Mouse (Mus musculus): ENCODE data around the gene Aen. TPM values are rescaled to one million over a fixed set of nuclear protein-coding genes. Genes with fewer than 3 reads are reported as not detected.

Aen gene
- polyA plus RNA-seq, 1 experiment = 41.8 TPM

DNA sequence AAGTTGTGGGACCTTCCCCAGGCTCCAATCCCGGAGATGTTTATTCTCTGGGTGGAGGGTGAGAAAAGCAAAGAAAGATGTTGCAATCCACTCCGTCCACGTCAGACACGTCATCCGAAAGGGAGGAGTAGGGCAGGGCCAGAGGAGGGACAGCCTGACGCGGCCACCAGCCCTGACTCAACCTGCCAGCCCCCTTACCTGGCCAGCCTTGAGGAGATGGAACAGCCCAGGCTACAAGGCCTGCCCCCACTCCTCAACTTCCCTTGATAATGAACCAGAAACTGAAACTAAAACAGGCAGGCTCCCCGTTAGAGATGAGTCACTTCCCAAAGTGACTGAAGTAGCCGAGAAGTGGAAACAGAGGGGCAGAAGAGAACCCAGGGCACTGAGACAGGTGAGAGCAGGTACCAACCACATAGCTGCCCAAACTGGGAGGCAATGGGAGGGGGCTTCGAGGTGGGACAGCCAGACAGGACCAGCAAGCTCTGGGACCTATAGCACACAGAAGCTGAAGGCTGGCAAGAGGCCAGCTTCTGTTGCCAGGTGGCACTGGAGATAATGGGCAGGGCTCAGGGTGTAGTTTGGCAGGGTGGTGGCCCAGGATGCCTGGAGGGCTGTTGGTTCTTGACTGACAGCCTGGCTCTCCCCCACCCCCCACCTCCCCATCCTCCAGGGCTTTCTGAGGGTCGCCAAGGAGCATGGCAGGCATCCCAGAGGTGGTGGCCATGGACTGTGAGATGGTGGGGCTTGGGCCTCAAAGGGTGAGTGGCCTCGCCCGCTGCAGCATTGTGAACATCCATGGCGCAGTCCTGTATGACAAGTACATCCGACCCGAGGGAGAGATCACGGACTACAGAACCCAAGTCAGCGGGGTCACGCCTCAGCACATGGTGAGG is 18.2 kb downstream of the Aen start:
- 22% methylated on average over 19 of the region's 19 CpGs for WGBS
- TF ChIP-seq CTCF (IDR thresholded peaks at IDR 0.05; ENCODE audit: control insufficient read depth, insufficient read depth, low read length) = peak; percentile 13; the same call in 1 of the 2 replicates
- peak; percentile 83 for TF ChIP-seq POLR2A (IDR thresholded peaks at IDR 0.05; ENCODE audit: borderline replicate concordance, control insufficient read depth, low read depth, low read length)
- Histone ChIP-seq H3K4me1 (ENCODE audit: control insufficient read depth, insufficient read depth, low read length) (peaks cover 1% of the 10 kb centered on the region; the same call in 1 of the 2 replicates), H3K27ac (ENCODE audit: control insufficient read depth, insufficient read depth, low read depth, low read length, poor library complexity) (peak overlapping the region; percentile 88), H3K4me3 (replicated peaks; ENCODE audit: control insufficient read depth, low read depth, low read length) (peak overlapping the region; percentile 74)

DNA sequence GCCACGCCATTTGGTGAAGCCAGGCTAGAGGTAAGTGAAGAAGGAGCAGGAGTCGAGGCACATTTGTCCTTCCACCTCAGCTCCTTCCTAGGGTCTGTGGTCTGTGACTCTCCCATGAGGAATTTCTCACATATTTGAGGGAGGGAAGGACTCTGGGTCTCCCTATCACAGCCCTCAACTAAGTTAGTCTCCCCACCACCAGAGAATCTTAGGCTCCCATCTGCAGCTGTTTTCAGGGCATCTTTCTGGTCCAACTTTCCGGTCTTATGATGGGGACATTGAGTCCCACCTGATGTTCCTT is 18.8 kb downstream of the Aen start:
- H3K4me1 ChIP-seq (ENCODE audit: control insufficient read depth, insufficient read depth, low read length) = peaks cover 1% of the 10 kb centered on the region; the same call in 1 of the 2 replicates
- peak overlapping the region; percentile 74 for H3K4me3 ChIP-seq (replicated peaks; ENCODE audit: control insufficient read depth, low read depth, low read length)
- WGBS = 60% methylated on average over 3 of the region's 3 CpGs
- TF ChIP-seq CTCF (IDR thresholded peaks at IDR 0.05; ENCODE audit: control insufficient read depth, insufficient read depth, low read length) = no peak
- no peak for TF ChIP-seq POLR2A (IDR thresholded peaks at IDR 0.05; ENCODE audit: borderline replicate concordance, control insufficient read depth, low read depth, low read length)
- H3K27ac ChIP-seq (ENCODE audit: control insufficient read depth, insufficient read depth, low read depth, low read length, poor library complexity) = peak overlapping the region; percentile 88

DNA sequence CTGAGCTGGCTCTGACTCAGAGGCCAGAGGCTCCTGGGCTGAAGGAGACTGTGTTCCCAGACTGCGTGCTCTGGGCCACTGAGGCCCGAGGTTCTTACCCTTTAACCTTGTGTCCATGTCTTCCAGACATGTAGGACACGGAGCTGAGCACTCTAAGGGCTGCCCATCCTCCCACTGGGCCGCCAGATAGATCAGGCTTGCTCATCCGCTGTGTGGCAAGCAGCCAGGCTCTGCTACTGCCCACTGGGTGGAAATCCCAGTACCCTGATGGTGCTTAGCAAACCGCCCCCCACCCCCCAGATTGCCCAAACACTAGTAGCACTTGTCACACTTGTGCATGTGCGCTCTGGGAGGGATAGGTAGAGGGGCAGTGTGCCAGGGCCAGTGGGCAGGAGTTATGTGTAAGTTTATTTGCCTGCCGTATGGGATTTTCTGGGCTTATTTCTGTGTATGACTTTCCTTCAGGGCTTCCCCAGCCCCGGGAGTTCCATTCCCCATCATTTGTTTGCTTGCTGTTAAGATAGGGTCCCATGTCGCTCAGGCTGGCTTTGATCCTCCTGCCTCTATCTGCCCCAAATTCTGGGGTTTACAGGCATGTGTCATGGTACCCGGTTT is 19.3 kb downstream of the Aen start:
- 68% methylated on average over 11 of the region's 11 CpGs for WGBS
- Histone ChIP-seq H3K27ac (ENCODE audit: control insufficient read depth, insufficient read depth, low read depth, low read length, poor library complexity) (peak overlapping the region; percentile 88), H3K4me1 (ENCODE audit: control insufficient read depth, insufficient read depth, low read length) (peaks cover 1% of the 10 kb centered on the region; the same call in 1 of the 2 replicates), H3K4me3 (replicated peaks; ENCODE audit: control insufficient read depth, low read depth, low read length) (peak overlapping the region; percentile 74)
- TF ChIP-seq POLR2A (IDR thresholded peaks at IDR 0.05; ENCODE audit: borderline replicate concordance, control insufficient read depth, low read depth, low read length) (peak; percentile 66; the same call in 1 of the 2 replicates), CTCF (IDR thresholded peaks at IDR 0.05; ENCODE audit: control insufficient read depth, insufficient read depth, low read length) (no peak)

DNA sequence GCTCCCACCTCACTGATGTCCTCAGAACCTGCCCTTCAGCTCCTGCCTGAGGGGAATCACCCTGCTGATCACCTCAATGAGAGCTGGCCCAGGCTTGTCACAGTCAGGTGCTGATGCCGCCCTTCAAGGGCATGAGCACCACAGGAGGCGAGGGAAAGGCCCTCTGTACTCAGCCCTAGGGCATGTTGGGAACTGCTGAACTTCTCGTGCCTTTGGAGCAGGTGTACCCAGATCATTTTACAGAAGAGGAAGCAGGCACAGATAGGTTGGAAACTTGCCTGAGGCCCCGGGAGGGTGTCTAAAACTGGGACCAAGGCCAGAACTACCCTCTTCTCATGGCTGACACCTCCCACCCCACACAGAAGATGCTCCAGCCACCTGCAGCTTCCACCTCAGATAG is 23.0 kb downstream of the Aen start:
- TF ChIP-seq CTCF (IDR thresholded peaks at IDR 0.05; ENCODE audit: control insufficient read depth, insufficient read depth, low read length) = no peak
- TF ChIP-seq POLR2A (IDR thresholded peaks at IDR 0.05; ENCODE audit: borderline replicate concordance, control insufficient read depth, low read depth, low read length) = no peak
- 19% methylated on average over 4 of the region's 4 CpGs for WGBS

DNA sequence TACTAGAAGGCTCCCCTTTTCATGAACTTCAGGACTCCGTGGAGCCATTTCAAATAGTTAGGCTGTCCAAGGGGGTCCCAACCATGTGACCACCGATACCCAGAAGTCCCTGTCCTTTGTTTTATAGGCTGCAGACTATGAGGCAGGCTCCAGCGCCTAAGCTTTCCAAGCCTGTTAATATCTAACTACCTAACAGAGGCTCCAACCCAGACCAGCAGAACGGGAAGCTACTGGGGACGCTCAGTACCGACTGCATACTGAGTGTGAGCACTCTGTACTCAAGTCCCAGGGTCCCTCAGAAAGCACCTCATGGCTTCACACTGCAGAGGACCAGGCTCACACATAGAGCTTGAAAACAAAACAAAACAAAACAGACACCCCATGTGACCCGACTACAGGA is 26.9 kb downstream of the Aen start:
- 89% methylated on average over 7 of the region's 7 CpGs for WGBS
- Histone ChIP-seq H3K4me1 (ENCODE audit: control insufficient read depth, insufficient read depth, low read length) (no peaks in the 10 kb centered on the region), H3K4me3 (replicated peaks; ENCODE audit: control insufficient read depth, low read depth, low read length) (no peak overlapping the region), H3K27ac (ENCODE audit: control insufficient read depth, insufficient read depth, low read depth, low read length, poor library complexity) (no peak overlapping the region)
- TF ChIP-seq CTCF (IDR thresholded peaks at IDR 0.05; ENCODE audit: control insufficient read depth, insufficient read depth, low read length) (no peak), POLR2A (IDR thresholded peaks at IDR 0.05; ENCODE audit: borderline replicate concordance, control insufficient read depth, low read depth, low read length) (no peak)

More for the DNA sequence above, 23.0 kb downstream of the Aen start:
- H3K4me3 ChIP-seq (replicated peaks; ENCODE audit: control insufficient read depth, low read depth, low read length) = no peak overlapping the region
- no peaks in the 10 kb centered on the region for H3K4me1 ChIP-seq (ENCODE audit: control insufficient read depth, insufficient read depth, low read length)
- H3K27ac ChIP-seq (ENCODE audit: control insufficient read depth, insufficient read depth, low read depth, low read length, poor library complexity) = no peak overlapping the region

DNA sequence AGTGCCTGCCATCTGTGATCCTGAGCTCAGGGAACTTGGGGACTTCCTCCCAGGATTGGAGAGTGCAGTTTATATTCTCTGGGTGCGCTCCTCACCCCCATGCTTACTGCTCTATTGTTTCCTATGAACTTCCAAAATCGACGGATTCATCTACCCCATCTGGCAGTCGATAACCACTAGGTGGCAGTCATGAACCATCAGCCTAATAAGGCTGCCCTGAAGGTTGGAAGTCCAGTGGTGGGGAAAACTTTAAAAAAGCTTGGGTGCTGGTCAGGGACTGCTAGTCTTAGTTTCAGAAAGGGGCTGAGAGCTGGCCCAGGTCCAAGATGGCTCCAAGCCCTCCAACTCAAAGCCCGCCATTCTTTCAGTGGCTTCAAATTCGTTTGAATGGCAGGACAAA is 28.6 kb downstream of the Aen start:
- Histone ChIP-seq H3K27ac (ENCODE audit: control insufficient read depth, insufficient read depth, low read depth, low read length, poor library complexity) (no peak overlapping the region), H3K4me1 (ENCODE audit: control insufficient read depth, insufficient read depth, low read length) (no peaks in the 10 kb centered on the region), H3K4me3 (replicated peaks; ENCODE audit: control insufficient read depth, low read depth, low read length) (no peak overlapping the region)
- TF ChIP-seq POLR2A (IDR thresholded peaks at IDR 0.05; ENCODE audit: borderline replicate concordance, control insufficient read depth, low read depth, low read length) = no peak
- peak; percentile 69 for TF ChIP-seq CTCF (IDR thresholded peaks at IDR 0.05; ENCODE audit: control insufficient read depth, insufficient read depth, low read length)
- 12% methylated on average over 6 of the region's 6 CpGs for WGBS

DNA sequence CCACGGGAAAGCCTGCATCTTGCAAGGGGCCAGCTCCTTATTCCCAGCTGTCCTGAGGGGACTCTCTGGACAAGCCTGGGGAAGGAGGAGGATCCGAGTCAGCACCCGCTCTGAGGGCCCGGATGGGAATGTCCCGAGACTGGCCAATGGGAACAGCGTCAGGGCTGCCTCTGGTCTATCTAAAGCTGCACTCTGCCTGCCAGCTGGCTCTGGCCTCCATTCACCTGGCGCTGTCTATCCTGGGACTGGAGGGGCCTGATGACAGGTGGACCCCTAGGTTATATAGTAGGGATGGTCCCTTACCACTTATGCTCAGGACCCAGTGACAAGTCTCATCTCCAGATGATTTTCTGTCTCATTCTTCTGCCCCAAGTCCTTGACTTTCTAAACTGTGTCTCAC is 29.1 kb downstream of the Aen start:
- H3K27ac ChIP-seq (ENCODE audit: control insufficient read depth, insufficient read depth, low read depth, low read length, poor library complexity) = no peak overlapping the region
- TF ChIP-seq POLR2A (IDR thresholded peaks at IDR 0.05; ENCODE audit: borderline replicate concordance, control insufficient read depth, low read depth, low read length) = no peak
- no peak for TF ChIP-seq CTCF (IDR thresholded peaks at IDR 0.05; ENCODE audit: control insufficient read depth, insufficient read depth, low read length)
- H3K4me3 ChIP-seq (replicated peaks; ENCODE audit: control insufficient read depth, low read depth, low read length) = no peak overlapping the region
- 73% methylated on average over 7 of the region's 7 CpGs for WGBS
- no peaks in the 10 kb centered on the region for H3K4me1 ChIP-seq (ENCODE audit: control insufficient read depth, insufficient read depth, low read length)

DNA sequence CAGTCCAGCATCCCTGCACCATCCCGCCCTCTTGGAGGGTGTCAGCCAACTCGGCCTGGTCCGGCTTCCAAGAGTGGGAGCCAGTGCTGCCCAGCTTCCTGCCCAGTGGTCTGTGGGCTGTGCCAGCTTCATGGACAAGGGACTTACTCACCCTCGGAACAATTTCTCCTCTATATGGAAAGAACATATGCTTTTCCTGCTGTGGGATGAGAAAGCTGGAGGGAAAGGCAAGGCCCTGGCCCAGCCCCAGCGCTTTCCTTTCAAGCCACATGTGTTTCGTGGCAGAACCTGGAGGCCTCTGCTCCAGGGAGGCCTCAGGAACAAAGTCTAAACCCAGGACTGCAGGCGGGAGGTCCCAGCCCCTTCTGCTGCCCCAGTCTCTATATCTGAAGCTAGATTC is 30.0 kb downstream of the Aen start:
- TF ChIP-seq POLR2A (IDR thresholded peaks at IDR 0.05; ENCODE audit: borderline replicate concordance, control insufficient read depth, low read depth, low read length) (no peak), CTCF (IDR thresholded peaks at IDR 0.05; ENCODE audit: control insufficient read depth, insufficient read depth, low read length) (no peak)
- WGBS = 84% methylated on average over 7 of the region's 7 CpGs
- no peak overlapping the region for H3K27ac ChIP-seq (ENCODE audit: control insufficient read depth, insufficient read depth, low read depth, low read length, poor library complexity)
- no peak overlapping the region for H3K4me3 ChIP-seq (replicated peaks; ENCODE audit: control insufficient read depth, low read depth, low read length)
- no peaks in the 10 kb centered on the region for H3K4me1 ChIP-seq (ENCODE audit: control insufficient read depth, insufficient read depth, low read length)

All from bone marrow, adult 2 months (tissue).